Mouse (Mus musculus): ENCODE measurements at regions not wholly inside any gene's neighbourhood (a gene's known extent, or its start where the extent isn't known, plus 50 kb on each side); places are given as distances from the start of the nearest gene placed in this dataset.
A peak's percentile ranks its signal among the peaks of the same experiment; 100 is the strongest.

- no peak overlapping the region for H3K4me3 ChIP-seq (ENCODE audit: low read depth, low read length)
- H3K4me2 ChIP-seq (ENCODE audit: low read depth, low read length, poor library complexity, severe bottlenecking) = no peak overlapping the region
- ATAC-seq (ENCODE audit: low FRiP score) (no peak), DNase-seq (ENCODE audit: low spot score) (peak; percentile 48)
- H3K27ac ChIP-seq (ENCODE audit: low read depth, low read length) = no peak overlapping the region
- H3K27me3 ChIP-seq (ENCODE audit: insufficient read depth, low read length) = no peaks in the 10 kb centered on the region
- no peak overlapping the region for H3K9ac ChIP-seq (replicated peaks; ENCODE audit: low read length, poor library complexity, severe bottlenecking)
- no peaks in the 10 kb centered on the region for H3K36me3 ChIP-seq (ENCODE audit: insufficient read depth, low read length)
- H3K4me1 ChIP-seq (ENCODE audit: insufficient read depth, low read length) = no peaks in the 10 kb centered on the region
- no peak for TF ChIP-seq CTCF (IDR thresholded peaks at IDR 0.05)
- no peaks in the 10 kb centered on the region for H3K9me3 ChIP-seq (ENCODE audit: low read length)
- WGBS = 58% methylated on average over 4 of the region's 4 CpGs
These were observed 143.9 kb upstream of the Thy1 start for GRCm38 (mm10) chr9:43899239-43899638.

- 91% methylated on average over 4 of the region's 4 CpGs for WGBS
- Histone ChIP-seq H3K4me3 (ENCODE audit: low read depth, low read length) (no peak overlapping the region), H3K27me3 (ENCODE audit: insufficient read depth, low read length) (no peaks in the 10 kb centered on the region), H3K9ac (replicated peaks; ENCODE audit: low read length, poor library complexity, severe bottlenecking) (no peak overlapping the region), H3K4me1 (ENCODE audit: insufficient read depth, low read length) (no peaks in the 10 kb centered on the region), H3K9me3 (ENCODE audit: low read length) (no peaks in the 10 kb centered on the region), H3K36me3 (ENCODE audit: insufficient read depth, low read length) (no peaks in the 10 kb centered on the region), H3K27ac (ENCODE audit: low read depth, low read length) (no peak overlapping the region), H3K4me2 (ENCODE audit: low read depth, low read length, poor library complexity, severe bottlenecking) (no peak overlapping the region)
- DNase-seq (ENCODE audit: low spot score) (no peak), ATAC-seq (ENCODE audit: low FRiP score) (no peak)
- TF ChIP-seq CTCF (IDR thresholded peaks at IDR 0.05) = peak; percentile 15; the same call in 1 of the 2 replicates
These were observed 134.9 kb upstream of the Thy1 start for GRCm38 (mm10) chr9:43908325-43908724.

GRCm38 (mm10) chr9:43915015-43915414 lies 128.2 kb upstream of the Thy1 start:
- H3K36me3 ChIP-seq (ENCODE audit: insufficient read depth, low read length) = no peaks in the 10 kb centered on the region
- no peak overlapping the region for H3K27ac ChIP-seq (ENCODE audit: low read depth, low read length)
- no peaks in the 10 kb centered on the region for H3K27me3 ChIP-seq (ENCODE audit: insufficient read depth, low read length)
- no peak for ATAC-seq (ENCODE audit: low FRiP score)
- TF ChIP-seq CTCF (IDR thresholded peaks at IDR 0.05) = no peak
- H3K9me3 ChIP-seq (ENCODE audit: low read length) = no peaks in the 10 kb centered on the region
- H3K9ac ChIP-seq (replicated peaks; ENCODE audit: low read length, poor library complexity, severe bottlenecking) = no peak overlapping the region
- H3K4me2 ChIP-seq (ENCODE audit: low read depth, low read length, poor library complexity, severe bottlenecking) = no peak overlapping the region
- WGBS = 68% methylated on average over 5 of the region's 5 CpGs
- no peak overlapping the region for H3K4me3 ChIP-seq (ENCODE audit: low read depth, low read length)
- H3K4me1 ChIP-seq (ENCODE audit: insufficient read depth, low read length) = peaks cover 3% of the 10 kb centered on the region; the same call in 1 of the 2 replicates
- no peak for DNase-seq (ENCODE audit: low spot score)

- WGBS = 18% methylated on average over 10 of the region's 10 CpGs
These were observed 125.7 kb upstream of the Thy1 start for GRCm38 (mm10) chr9:43917467-43917866.

GRCm38 (mm10) chr9:43919010-43919409 lies 124.2 kb upstream of the Thy1 start:
- Histone ChIP-seq H3K9ac (replicated peaks; ENCODE audit: low read length, poor library complexity, severe bottlenecking) (peak overlapping the region; percentile 36; the same call in 1 of the 2 replicates), H3K4me3 (ENCODE audit: low read depth, low read length) (no peak overlapping the region), H3K27me3 (ENCODE audit: insufficient read depth, low read length) (no peaks in the 10 kb centered on the region), H3K27ac (ENCODE audit: low read depth, low read length) (peak overlapping the region; percentile 12; the same call in 1 of the 2 replicates), H3K9me3 (ENCODE audit: low read length) (no peaks in the 10 kb centered on the region), H3K4me2 (ENCODE audit: low read depth, low read length, poor library complexity, severe bottlenecking) (no peak overlapping the region), H3K36me3 (ENCODE audit: insufficient read depth, low read length) (no peaks in the 10 kb centered on the region), H3K4me1 (ENCODE audit: insufficient read depth, low read length) (peaks cover 3% of the 10 kb centered on the region)
- DNase-seq (ENCODE audit: low spot score) = no peak
- no peak for ATAC-seq (ENCODE audit: low FRiP score)
- WGBS = 43% methylated on average over 17 of the region's 17 CpGs
- no peak for TF ChIP-seq CTCF (IDR thresholded peaks at IDR 0.05)

More at GRCm38 (mm10) chr9:43917467-43917866, 125.7 kb upstream of the Thy1 start:
- Histone ChIP-seq H3K36me3 (ENCODE audit: insufficient read depth, low read length) (no peaks in the 10 kb centered on the region), H3K9ac (replicated peaks; ENCODE audit: low read length, poor library complexity, severe bottlenecking) (no peak overlapping the region), H3K27ac (ENCODE audit: low read depth, low read length) (no peak overlapping the region), H3K9me3 (ENCODE audit: low read length) (no peaks in the 10 kb centered on the region), H3K4me3 (ENCODE audit: low read depth, low read length) (no peak overlapping the region), H3K4me1 (ENCODE audit: insufficient read depth, low read length) (peaks cover 3% of the 10 kb centered on the region), H3K4me2 (ENCODE audit: low read depth, low read length, poor library complexity, severe bottlenecking) (no peak overlapping the region), H3K27me3 (ENCODE audit: insufficient read depth, low read length) (no peaks in the 10 kb centered on the region)
- ATAC-seq (ENCODE audit: low FRiP score) (no peak), DNase-seq (ENCODE audit: low spot score) (no peak)
- no peak for TF ChIP-seq CTCF (IDR thresholded peaks at IDR 0.05)

- no peak overlapping the region for H3K27ac ChIP-seq (ENCODE audit: low read depth, low read length)
- 8% methylated on average over 24 of the region's 24 CpGs for WGBS
- DNase-seq (ENCODE audit: low spot score) (peak; percentile 85), ATAC-seq (ENCODE audit: low FRiP score) (peak; percentile 57)
- no peak overlapping the region for H3K9ac ChIP-seq (replicated peaks; ENCODE audit: low read length, poor library complexity, severe bottlenecking)
- TF ChIP-seq CTCF (IDR thresholded peaks at IDR 0.05) = peak; percentile 91
- H3K4me1 ChIP-seq (ENCODE audit: insufficient read depth, low read length) = peaks cover 3% of the 10 kb centered on the region
- no peak overlapping the region for H3K4me3 ChIP-seq (ENCODE audit: low read depth, low read length)
- H3K4me2 ChIP-seq (ENCODE audit: low read depth, low read length, poor library complexity, severe bottlenecking) = no peak overlapping the region
- no peaks in the 10 kb centered on the region for H3K27me3 ChIP-seq (ENCODE audit: insufficient read depth, low read length)
- no peaks in the 10 kb centered on the region for H3K9me3 ChIP-seq (ENCODE audit: low read length)
- no peaks in the 10 kb centered on the region for H3K36me3 ChIP-seq (ENCODE audit: insufficient read depth, low read length)
These were observed 123.0 kb upstream of the Thy1 start for GRCm38 (mm10) chr9:43920053-43920754.

Data from midbrain, postnatal 0 days (tissue).